In genomic region chr14:120720464-120721445, GRCm38 (mm10) we compare ENCODE assay signal across 9 mouse cellular contexts.
DNase-seq lines count a peak whose midpoint lies in the region.
"Had no signal": no experiment of that assay in that cellular context is flagged by ENCODE, and none has a peak within 500 bp of the region (broad histone marks: within the 10 kb centered on the region; RNA-seq: fewer than 3 reads in every experiment).

No protein-coding gene starts in this region.

- DNase-seq in embryo, embryonic 10 days (ENCODE audit: low spot score) = peak; percentile 39
- DNase-seq in embryo, embryonic 9.5 days (ENCODE audit: extremely low spot score) = no peak
- DNase-seq in adipocyte (ENCODE audit: low spot score) = peak; percentile 73
- peak; percentile 51 for DNase-seq in kidney, adult 9 months
- peak; percentile 89 for DNase-seq in lung, postnatal 10 days
- DNase-seq in spleen, postnatal 10 days (ENCODE audit: low spot score in 2 of 2) = no peak
- no peak for DNase-seq in thymus, postnatal 36 days
- DNase-seq in thymus, postnatal 14 days = no peak
- DNase-seq: thymus, postnatal 4 days had no signal

Comparison
In these comparisons a context has a peak if more than half of its experiments do, and no peak if none do; other contexts are left out.
1. DNase-seq: peak in embryo, embryonic 10 days (single experiment), adipocyte (single experiment), kidney, adult 9 months (single experiment) and lung, postnatal 10 days (single experiment); none in embryo, embryonic 9.5 days (single experiment), spleen, postnatal 10 days (0 of 2), thymus, postnatal 36 days (0 of 2) and thymus, postnatal 14 days (single experiment).